Mouse (Mus musculus): ENCODE data around the gene Sec14l5.
A peak's percentile ranks its signal among the peaks of the same experiment; 100 is the strongest.

Gene Sec14l5

GRCm38 (mm10) chr16:5153299-5154026 is 6.6 kb downstream of the Sec14l5 start:
- DNase-seq (ENCODE audit: low read depth, low spot score) = no peak

- no peak for DNase-seq (ENCODE audit: low read depth, low spot score)
These were observed 8.1 kb downstream of the Sec14l5 start for GRCm38 (mm10) chr16:5155014-5155413.

- no peak for DNase-seq (ENCODE audit: low read depth, low spot score)
These were observed 9.6 kb downstream of the Sec14l5 start for GRCm38 (mm10) chr16:5156495-5156894.

- no peak for DNase-seq (ENCODE audit: low read depth, low spot score)
These were observed 10.2 kb downstream of the Sec14l5 start for GRCm38 (mm10) chr16:5157113-5157512.

- peak; percentile 23 for DNase-seq (ENCODE audit: low read depth, low spot score)
These were observed 12.3 kb downstream of the Sec14l5 start for GRCm38 (mm10) chr16:5159248-5159647.

GRCm38 (mm10) chr16:5164327-5164726 is 17.4 kb downstream of the Sec14l5 start:
- DNase-seq (ENCODE audit: low read depth, low spot score) = no peak

- no peak for DNase-seq (ENCODE audit: low read depth, low spot score)
These were observed 21.1 kb downstream of the Sec14l5 start for GRCm38 (mm10) chr16:5168038-5168437.

- no peak for DNase-seq (ENCODE audit: low read depth, low spot score)
These were observed 21.9 kb downstream of the Sec14l5 start for GRCm38 (mm10) chr16:5168829-5169228.

- DNase-seq (ENCODE audit: low read depth, low spot score) = no peak
These were observed 25.7 kb downstream of the Sec14l5 start for GRCm38 (mm10) chr16:5172636-5173035.

- no peak for DNase-seq (ENCODE audit: low read depth, low spot score)
These were observed 36.5 kb downstream of the Sec14l5 start for GRCm38 (mm10) chr16:5183310-5183975.

GRCm38 (mm10) chr16:5184101-5184500 is 37.2 kb downstream of the Sec14l5 start:
- DNase-seq (ENCODE audit: low read depth, low spot score) = no peak

- no peak for DNase-seq (ENCODE audit: low read depth, low spot score)
These were observed 38.0 kb downstream of the Sec14l5 start for GRCm38 (mm10) chr16:5184956-5185355.

- no peak for DNase-seq (ENCODE audit: low read depth, low spot score)
These were observed 38.8 kb downstream of the Sec14l5 start for GRCm38 (mm10) chr16:5185691-5186090.

- peak; percentile 62 for DNase-seq (ENCODE audit: low read depth, low spot score)
These were observed 39.3 kb downstream of the Sec14l5 start for GRCm38 (mm10) chr16:5186234-5186633.

- DNase-seq (ENCODE audit: low read depth, low spot score) = no peak
These were observed 48.2 kb downstream of the Sec14l5 start for GRCm38 (mm10) chr16:5195080-5195479.

GRCm38 (mm10) chr16:5202681-5203080 is 55.8 kb downstream of the Sec14l5 start:
- no peak for DNase-seq (ENCODE audit: low read depth, low spot score)

GRCm38 (mm10) chr16:5203200-5203599 is 56.3 kb downstream of the Sec14l5 start:
- DNase-seq (ENCODE audit: low read depth, low spot score) = no peak

GRCm38 (mm10) chr16:5203668-5204433 is 56.9 kb downstream of the Sec14l5 start, which contains the start of gene Nagpa:
TSS of gene Nagpa (minus strand) at chr16:5204012.
- no peak for DNase-seq (ENCODE audit: low read depth, low spot score)

GRCm38 (mm10) chr16:5205431-5205970 is 58.6 kb downstream of the Sec14l5 start:
- DNase-seq (ENCODE audit: low read depth, low spot score) = no peak

GRCm38 (mm10) chr16:5206051-5206450 is 59.1 kb downstream of the Sec14l5 start:
- DNase-seq (ENCODE audit: low read depth, low spot score) = no peak

- DNase-seq (ENCODE audit: low read depth, low spot score) = no peak
These were observed 63.5 kb downstream of the Sec14l5 start for GRCm38 (mm10) chr16:5210365-5210764.

GRCm38 (mm10) chr16:5212150-5212549 is 65.2 kb downstream of the Sec14l5 start:
- peak; percentile 55 for DNase-seq (ENCODE audit: low read depth, low spot score)
